Mouse (Mus musculus) intestine, embryonic 14.5 days (tissue): Measurements from ENCODE around the gene Rgs14. TPM values are rescaled to one million over a fixed set of nuclear protein-coding genes. Genes with fewer than 3 reads are reported as not detected.
A peak's percentile ranks its signal among the peaks of the same experiment; 100 is the strongest.

Source experiments
- ATAC-seq: fragments of 200-750 bp; cut with Nextera tagmentation; replicated peaks from 2 replicates; pipeline ENCODE4 v1.8.0; 2017; ENCODE audit warnings: low read depth, moderate number of reproducible peaks, moderate TSS enrichment, moderate library complexity; ENCODE audit not compliant: low FRiP score, low TSS enrichment
- DNase-seq: peaks from one replicate; pipeline ENCODE4 v3.0.0-alpha.2; 2018; ENCODE audit warnings: low spot score
- H3K27ac ChIP-seq: fragments of 300-500 bp; sonication (generic); 2 replicates; pipeline ENCODE4 v1.5.1; 2014; ENCODE audit warnings: low read depth, mild to moderate bottlenecking, control low read depth
- H3K27me3 ChIP-seq: fragments of 300-500 bp; sonication (generic); replicated peaks from 2 replicates; pipeline ENCODE4 v1.6.1; 2014; ENCODE audit warnings: low read length, control low read depth; ENCODE audit not compliant: control insufficient read depth, insufficient read depth
- H3K36me3 ChIP-seq: fragments of 300-500 bp; sonication (generic); 2 replicates; pipeline ENCODE4 v1.6.1; 2014; ENCODE audit warnings: low read length, control low read depth; ENCODE audit not compliant: control insufficient read depth, insufficient read depth
- H3K4me1 ChIP-seq: fragments of 300-500 bp; sonication (generic); replicated peaks from 2 replicates; pipeline ENCODE4 v1.6.1; 2014; ENCODE audit warnings: low read length, control low read depth, mixed read lengths; ENCODE audit not compliant: control insufficient read depth, insufficient read depth
- H3K4me2 ChIP-seq: fragments of 300-500 bp; sonication (generic); 2 replicates; pipeline ENCODE4 v1.6.1; 2014; ENCODE audit warnings: low read length
- H3K4me3 ChIP-seq: fragments of 300-500 bp; sonication (generic); 2 replicates; pipeline ENCODE4 v1.5.1; 2014; ENCODE audit warnings: low read depth, low read length, control low read depth, mixed read lengths
- H3K9ac ChIP-seq: fragments of 300-500 bp; sonication (generic); 2 replicates; pipeline ENCODE4 v1.6.1; 2014; ENCODE audit warnings: mild to moderate bottlenecking, low read length
- H3K9me3 ChIP-seq: fragments of 300-500 bp; sonication (generic); 2 replicates; pipeline ENCODE4 v1.6.1; 2016; ENCODE audit warnings: low read length, control low read depth; ENCODE audit not compliant: control insufficient read depth
- WGBS: fragments of 180-500 bp; shearing (Covaris S2); extraction: QIAGEN DNeasy Blood & Tissue Kit; methylation state at CpG from one replicate; pipeline ENCODE4 v1.1.7; 2014; 5-methylcytosine and 5-hydroxymethylcytosine counted together
- polyA plus RNA-seq: library from polyadenylated mRNA; unstranded; fragments of >200 nt; fragmentation: Nextera tagmentation; extraction: Ambion mirVana; gene quantifications from 2 replicates; pipeline ENCODE4 v1.2.1, GENCODE M21; 2014

Gene Rgs14
- polyA plus RNA-seq, 1 experiment from 2014 or later, result 1.0 TPM

- no peak overlapping the region for H3K4me3 ChIP-seq
- H3K27ac ChIP-seq, result no peak overlapping the region
- H3K4me1 ChIP-seq, result no peaks in the 10 kb centered on the region
- H3K9me3 ChIP-seq, result no peaks in the 10 kb centered on the region
- peak; percentile 91 for ATAC-seq
- DNase-seq, result peak; percentile 89
- H3K4me2 ChIP-seq, result no peak overlapping the region
- no peak overlapping the region for H3K9ac ChIP-seq
- H3K36me3 ChIP-seq, result no peaks in the 10 kb centered on the region
- no peaks in the 10 kb centered on the region for H3K27me3 ChIP-seq
- 11% methylated on average over 11 of the region's 11 CpGs for WGBS
Observed at GRCm38 (mm10) chr13:55404853-55405782, 35.6 kb downstream of the Rgs14 start.

GRCm38 (mm10) chr13:55405783-55406390 lies 36.4 kb downstream of the Rgs14 start:
- H3K9ac ChIP-seq, result no peak overlapping the region
- no peak overlapping the region for H3K4me3 ChIP-seq
- H3K36me3 ChIP-seq, result no peaks in the 10 kb centered on the region
- H3K27me3 ChIP-seq, result no peaks in the 10 kb centered on the region
- no peaks in the 10 kb centered on the region for H3K9me3 ChIP-seq
- WGBS, result 69% methylated on average over 13 of the region's 13 CpGs
- ATAC-seq, result no peak; the same call in 1 of the 2 replicates
- no peak overlapping the region for H3K4me2 ChIP-seq
- H3K27ac ChIP-seq, result no peak overlapping the region
- no peak for DNase-seq
- H3K4me1 ChIP-seq, result no peaks in the 10 kb centered on the region

GRCm38 (mm10) chr13:55407341-55407740 lies 37.8 kb downstream of the Rgs14 start:
- Histone ChIP-seq H3K27me3 (no peaks in the 10 kb centered on the region), H3K36me3 (no peaks in the 10 kb centered on the region), H3K27ac (no peak overlapping the region), H3K9me3 (no peaks in the 10 kb centered on the region), H3K4me3 (no peak overlapping the region), H3K4me1 (no peaks in the 10 kb centered on the region), H3K4me2 (no peak overlapping the region), H3K9ac (no peak overlapping the region)
- 83% methylated on average over 4 of the region's 4 CpGs for WGBS
- ATAC-seq (no peak), DNase-seq (no peak)

GRCm38 (mm10) chr13:55408546-55409120 lies 39.1 kb downstream of the Rgs14 start:
- DNase-seq, result no peak
- H3K27ac ChIP-seq, result no peak overlapping the region
- H3K4me1 ChIP-seq, result no peaks in the 10 kb centered on the region
- H3K27me3 ChIP-seq, result no peaks in the 10 kb centered on the region
- no peak overlapping the region for H3K4me2 ChIP-seq
- 84% methylated on average over 19 of the region's 19 CpGs for WGBS
- no peak overlapping the region for H3K4me3 ChIP-seq
- H3K9me3 ChIP-seq, result no peaks in the 10 kb centered on the region
- no peak for ATAC-seq
- no peaks in the 10 kb centered on the region for H3K36me3 ChIP-seq
- no peak overlapping the region for H3K9ac ChIP-seq

- 0 out of 2 replicates have a peak, but pooled peaks cover 4% of the 10 kb centered on the region for H3K27me3 ChIP-seq
- no peaks in the 10 kb centered on the region for H3K36me3 ChIP-seq
- H3K4me1 ChIP-seq, result no peaks in the 10 kb centered on the region
- ATAC-seq (no peak), DNase-seq (no peak)
- no peaks in the 10 kb centered on the region for H3K9me3 ChIP-seq
- no peak overlapping the region for H3K4me2 ChIP-seq
- no peak overlapping the region for H3K9ac ChIP-seq
- H3K4me3 ChIP-seq, result no peak overlapping the region
- no peak overlapping the region for H3K27ac ChIP-seq
- 72% methylated on average over 7 of the region's 7 CpGs for WGBS
Observed at GRCm38 (mm10) chr13:55411826-55412225, 42.3 kb downstream of the Rgs14 start.

- Histone ChIP-seq H3K27ac (no peak overlapping the region), H3K27me3 (peaks cover 9% of the 10 kb centered on the region; the same call in 1 of the 2 replicates), H3K4me3 (no peak overlapping the region), H3K9me3 (no peaks in the 10 kb centered on the region), H3K9ac (no peak overlapping the region), H3K36me3 (no peaks in the 10 kb centered on the region), H3K4me2 (no peak overlapping the region), H3K4me1 (0 out of 2 replicates have a peak, but pooled peaks cover under 1% of the 10 kb centered on the region)
- WGBS, result 83% methylated on average over 13 of the region's 13 CpGs
- ATAC-seq, result no peak
- DNase-seq, result no peak
Observed at GRCm38 (mm10) chr13:55412643-55413307, 43.2 kb downstream of the Rgs14 start.

- H3K36me3 ChIP-seq, result no peaks in the 10 kb centered on the region
- WGBS, result 81% methylated on average over 12 of the region's 12 CpGs
- H3K9ac ChIP-seq, result no peak overlapping the region
- no peak overlapping the region for H3K4me3 ChIP-seq
- H3K27ac ChIP-seq, result no peak overlapping the region
- H3K9me3 ChIP-seq, result no peaks in the 10 kb centered on the region
- no peak overlapping the region for H3K4me2 ChIP-seq
- DNase-seq, result no peak
- H3K4me1 ChIP-seq, result 0 out of 2 replicates have a peak, but pooled peaks cover 2% of the 10 kb centered on the region
- ATAC-seq, result no peak
- peaks cover 14% of the 10 kb centered on the region for H3K27me3 ChIP-seq
Observed at GRCm38 (mm10) chr13:55413333-55413732, 43.8 kb downstream of the Rgs14 start.

- Histone ChIP-seq H3K4me2 (peak within 1 kb of the TSS; percentile 43), H3K4me3 (peak within 1 kb of the TSS; percentile 16), H3K9ac (peak within 1 kb of the TSS; percentile 0; the same call in 1 of the 2 replicates), H3K27me3 (peaks cover 26% of the 10 kb centered on the region), H3K4me1 (0 out of 2 replicates have a peak, but pooled peaks cover 2% of the 10 kb centered on the region), H3K27ac (no peak within 1 kb of the TSS), H3K36me3 (no peaks in the 10 kb centered on the region), H3K9me3 (no peaks in the 10 kb centered on the region)
- ATAC-seq (peak; percentile 57), DNase-seq (peak; percentile 88)
- WGBS, result 11% methylated on average over 41 of the region's 41 CpGs
Observed at GRCm38 (mm10) chr13:55414743-55415380, 45.3 kb downstream of the Rgs14 start, which contains the start of gene Pfn3. TSS of gene Pfn3 (minus strand) at chr13:55415232.
